19 mouse cellular contexts compared by ENCODE assay signal in genomic region chr16:40471967-40472366, GRCm38 (mm10).
"Had no signal": no experiment of that assay in that cellular context is flagged by ENCODE, and none has a peak within 500 bp of the region (broad histone marks: within the 10 kb centered on the region; RNA-seq: fewer than 3 reads in every experiment).

No protein-coding gene starts in this region.

- H3K9me3 ChIP-seq: limb, embryonic 10.5 days; limb, embryonic 13.5 days; liver, embryonic 13.5 days; midbrain, embryonic 12.5 days; midbrain, embryonic 15.5 days; neural tube, embryonic 12.5 days; neural tube, embryonic 15.5 days had no signal

- H3K9ac ChIP-seq: limb, embryonic 13.5 days; liver, embryonic 13.5 days; midbrain, embryonic 12.5 days; midbrain, embryonic 15.5 days; neural tube, embryonic 12.5 days; neural tube, embryonic 15.5 days had no signal

- H3K4me2 ChIP-seq: limb, embryonic 13.5 days; liver, embryonic 13.5 days; midbrain, embryonic 12.5 days; midbrain, embryonic 15.5 days; neural tube, embryonic 12.5 days; neural tube, embryonic 15.5 days had no signal

- H3K4me3 ChIP-seq: limb, embryonic 10.5 days; limb, embryonic 13.5 days; liver, embryonic 13.5 days; midbrain, embryonic 12.5 days; midbrain, embryonic 15.5 days; neural tube, embryonic 12.5 days; neural tube, embryonic 15.5 days had no signal

- ATAC-seq: midbrain, embryonic 15.5 days had no signal

- H3K27me3 ChIP-seq: limb, embryonic 13.5 days; liver, embryonic 13.5 days; midbrain, embryonic 12.5 days; midbrain, embryonic 15.5 days; neural tube, embryonic 12.5 days; neural tube, embryonic 15.5 days had no signal

- H3K4me1 ChIP-seq: limb, embryonic 10.5 days; limb, embryonic 13.5 days; liver, embryonic 13.5 days; midbrain, embryonic 12.5 days; midbrain, embryonic 15.5 days; neural tube, embryonic 12.5 days; neural tube, embryonic 15.5 days had no signal

- DNase-seq: kidney, adult 18-20 months; kidney, adult 9 months; kidney, postnatal 10 days; kidney, postnatal 36 days; liver, embryonic 13.5 days; lung, adult 2 months; lung, postnatal 14 days; lung, postnatal 4 days; retina, postnatal 1 day; right cerebral cortex, postnatal 25 days; thymus, adult 2 months; thymus, postnatal 14 days; thymus, postnatal 4 days had no signal

- H3K36me3 ChIP-seq: limb, embryonic 10.5 days; limb, embryonic 13.5 days; liver, embryonic 13.5 days; midbrain, embryonic 12.5 days; midbrain, embryonic 15.5 days; neural tube, embryonic 12.5 days; neural tube, embryonic 15.5 days had no signal

- H3K27ac ChIP-seq: limb, embryonic 10.5 days; limb, embryonic 13.5 days; liver, embryonic 13.5 days; midbrain, embryonic 12.5 days; midbrain, embryonic 15.5 days; neural tube, embryonic 12.5 days; neural tube, embryonic 15.5 days had no signal
